Mouse (Mus musculus) MEL (cell line): ENCODE measurements around the gene Ifnar2. TPM values are rescaled to one million over a fixed set of nuclear protein-coding genes. Genes with fewer than 3 reads are reported as not detected.

ENCODE experiments used
- DNase-seq: peaks from one replicate; pipeline ENCODE4 v3.0.0; 2011; ENCODE audit warnings: low read depth, low spot score
- H3K27ac ChIP-seq: 2 replicates; pipeline ENCODE4 v1.5.1; 2012; ENCODE audit warnings: low read depth, mild to moderate bottlenecking, control low read depth, low read length, moderate library complexity; ENCODE audit not compliant: control insufficient read depth
- H3K27me3 ChIP-seq, 2 experiments: fragments of 150-350 bp in 1 of 2; sonication (generic) in 1 of 2; 2 replicates each; pipeline ENCODE4 v1.6.1; 2012; ENCODE audit warnings: low read length in 2 of 2, mild to moderate bottlenecking in 2 of 2, improper control_type of control experiment in 1 of 2, moderate library complexity in 1 of 2; ENCODE audit not compliant: insufficient read depth in 2 of 2, control insufficient read depth in 1 of 2
- H3K36me3 ChIP-seq, 2 experiments: 2 replicates each; pipeline ENCODE4 v1.6.1; 2012 to 2014; ENCODE audit warnings: low read length in 2 of 2, improper control_type of control experiment in 1 of 2, inconsistent platforms in 1 of 2, mild to moderate bottlenecking in 1 of 2; ENCODE audit not compliant: insufficient read depth in 2 of 2, control insufficient read depth in 1 of 2
- H3K4me1 ChIP-seq, 2 experiments: fragments of 150-350 bp in 1 of 2; sonication (generic) in 1 of 2; 2 replicates each; pipeline ENCODE4 v1.6.1; 2012; ENCODE audit warnings: low read length in 2 of 2, improper control_type of control experiment in 1 of 2, mild to moderate bottlenecking in 1 of 2; ENCODE audit not compliant: insufficient read depth in 2 of 2, control insufficient read depth in 1 of 2
- H3K4me3 ChIP-seq, 2 experiments: fragments of 150-350 bp in 1 of 2; sonication (generic) in 1 of 2; 2 replicates each; pipeline ENCODE4 v1.5.1; 2012; ENCODE audit warnings: low read depth in 2 of 2, low read length in 2 of 2, mild to moderate bottlenecking in 2 of 2, moderate library complexity in 2 of 2, control low read depth in 1 of 2, improper control_type of control experiment in 1 of 2; ENCODE audit not compliant: control insufficient read depth in 1 of 2, insufficient read depth in 1 of 2
- H3K79me2 ChIP-seq: 2 replicates; pipeline ENCODE4 v1.6.1; 2012; ENCODE audit warnings: mild to moderate bottlenecking, low read length, moderate library complexity; ENCODE audit not compliant: control insufficient read depth, poor library complexity, insufficient read depth
- H3K9ac ChIP-seq: 2 replicates; pipeline ENCODE4 v1.6.1; 2012; ENCODE audit warnings: low read depth, mild to moderate bottlenecking, control low read depth, low read length, moderate library complexity; ENCODE audit not compliant: control insufficient read depth, poor library complexity, severe bottlenecking
- H3K9me3 ChIP-seq: fragments of 150-350 bp; sonication (generic); replicated peaks from 2 replicates; pipeline ENCODE4 v1.6.1; 2012; ENCODE audit warnings: mild to moderate bottlenecking, low read length, improper control_type of control experiment, moderate library complexity; ENCODE audit not compliant: insufficient read depth
- BHLHE40 ChIP-seq: IDR thresholded peaks from 2 replicates; pipeline ENCODE4 v1.6.1; 2012; ENCODE audit warnings: low read depth, mild to moderate bottlenecking, inconsistent platforms, low read length, improper control_type of control experiment, borderline replicate concordance
- CHD1 ChIP-seq: IDR thresholded peaks from 2 replicates; pipeline ENCODE4 v1.6.1; 2012; ENCODE audit warnings: low read depth, mild to moderate bottlenecking, inconsistent platforms, low read length, improper control_type of control experiment
- CHD2 ChIP-seq: IDR thresholded peaks from 2 replicates; pipeline ENCODE4 v1.6.1; 2011; ENCODE audit warnings: low read length, improper control_type of control experiment
- EP300 ChIP-seq, 2 experiments: IDR thresholded peaks; 2 replicates each; pipeline ENCODE4 v1.6.1; 2011; ENCODE audit warnings: improper control_type of control experiment in 2 of 2, low read length in 2 of 2, low read depth in 1 of 2, mild to moderate bottlenecking in 1 of 2
- ETS1 ChIP-seq: IDR thresholded peaks from 2 replicates; pipeline ENCODE4 v1.6.1; 2012; ENCODE audit warnings: low read depth, mild to moderate bottlenecking, inconsistent platforms, low read length, improper control_type of control experiment, moderate library complexity
- GABPA ChIP-seq: IDR thresholded peaks from 2 replicates; pipeline ENCODE4 v1.6.1; 2012; ENCODE audit warnings: low read depth, mild to moderate bottlenecking, inconsistent platforms, low read length, improper control_type of control experiment, moderate library complexity
- GATA1 ChIP-seq: IDR thresholded peaks from 2 replicates; pipeline ENCODE4 v1.6.1; 2011; ENCODE audit warnings: low read depth, low read length, improper control_type of control experiment
- KAT2A ChIP-seq: conservative IDR thresholded peaks from 2 replicates; pipeline ENCODE4 v1.6.1; 2012; ENCODE audit warnings: low read depth, low read length, improper control_type of control experiment, inconsistent platforms
- MAFK ChIP-seq: IDR thresholded peaks from 2 replicates; pipeline ENCODE4 v1.6.1; 2011; ENCODE audit warnings: low read depth, mild to moderate bottlenecking, low read length, improper control_type of control experiment, borderline replicate concordance
- MAX ChIP-seq: IDR thresholded peaks from 2 replicates; pipeline ENCODE4 v1.6.1; 2011; ENCODE audit warnings: low read length, improper control_type of control experiment
- MAZ ChIP-seq: IDR thresholded peaks from 2 replicates; pipeline ENCODE4 v1.6.1; 2012; ENCODE audit warnings: low read depth, mild to moderate bottlenecking, inconsistent platforms, low read length, improper control_type of control experiment
- MEF2A ChIP-seq: IDR thresholded peaks from 2 replicates; pipeline ENCODE4 v1.6.1; 2014; ENCODE audit warnings: low read depth, mild to moderate bottlenecking, inconsistent platforms, low read length, improper control_type of control experiment; ENCODE audit not compliant: poor library complexity, insufficient replicate concordance, severe bottlenecking; ENCODE audit errors: extremely low read depth
- NRF1 ChIP-seq: IDR thresholded peaks from 2 replicates; pipeline ENCODE4 v1.6.1; 2014; ENCODE audit warnings: low read depth, mild to moderate bottlenecking, inconsistent platforms, low read length, improper control_type of control experiment, moderate library complexity; ENCODE audit not compliant: poor library complexity, insufficient read depth, severe bottlenecking
- POLR2A ChIP-seq, 2 experiments: IDR thresholded peaks; 2 replicates each; pipeline ENCODE4 v1.6.1; 2011 to 2012; ENCODE audit warnings: low read length in 2 of 2, mild to moderate bottlenecking in 2 of 2, control low read depth in 1 of 2, improper control_type of control experiment in 1 of 2, low read depth in 1 of 2, moderate library complexity in 1 of 2; ENCODE audit not compliant: control insufficient read depth in 1 of 2, insufficient read depth in 1 of 2, poor library complexity in 1 of 2
- RCOR1 ChIP-seq: IDR thresholded peaks from 2 replicates; pipeline ENCODE4 v1.6.1; 2012; ENCODE audit warnings: low read depth, mild to moderate bottlenecking, inconsistent platforms, low read length, improper control_type of control experiment
- SIN3A ChIP-seq: IDR thresholded peaks from 2 replicates; pipeline ENCODE4 v1.6.1; 2012; ENCODE audit warnings: low read length, improper control_type of control experiment, inconsistent platforms
- SMC3 ChIP-seq: IDR thresholded peaks from 2 replicates; pipeline ENCODE4 v1.6.1; 2011; ENCODE audit warnings: low read depth, low read length, improper control_type of control experiment
- UBTF ChIP-seq: IDR thresholded peaks from 2 replicates; pipeline ENCODE4 v1.6.1; 2012; ENCODE audit warnings: low read depth, mild to moderate bottlenecking, inconsistent platforms, low read length, improper control_type of control experiment, moderate library complexity, borderline replicate concordance; ENCODE audit not compliant: insufficient read depth
- USF1 ChIP-seq: IDR thresholded peaks from 2 replicates; pipeline ENCODE4 v1.6.1; 2014; ENCODE audit warnings: low read depth, mild to moderate bottlenecking, inconsistent platforms, low read length, improper control_type of control experiment, moderate library complexity
- USF2 ChIP-seq, 2 experiments: IDR thresholded peaks; 2 replicates each; pipeline ENCODE4 v1.6.1; 2011 to 2012; ENCODE audit warnings: improper control_type of control experiment in 2 of 2, low read length in 2 of 2, borderline replicate concordance in 1 of 2, inconsistent platforms in 1 of 2, low read depth in 1 of 2, mild to moderate bottlenecking in 1 of 2; ENCODE audit not compliant: insufficient read depth in 1 of 2
- ZC3H11A ChIP-seq: IDR thresholded peaks from 2 replicates; pipeline ENCODE4 v1.6.1; 2012; ENCODE audit warnings: low read depth, mild to moderate bottlenecking, inconsistent platforms, low read length, improper control_type of control experiment
- ZKSCAN1 ChIP-seq: IDR thresholded peaks from 2 replicates; pipeline ENCODE4 v1.6.1; 2012; ENCODE audit warnings: low read depth, mild to moderate bottlenecking, inconsistent platforms, low read length, improper control_type of control experiment, moderate library complexity
- ZMIZ1 ChIP-seq: IDR thresholded peaks from 2 replicates; pipeline ENCODE4 v1.6.1; 2012; ENCODE audit warnings: low read depth, mild to moderate bottlenecking, inconsistent platforms, low read length, improper control_type of control experiment, moderate library complexity
- ZNF384 ChIP-seq: IDR thresholded peaks from 2 replicates; pipeline ENCODE4 v1.6.1; 2012; ENCODE audit warnings: low read depth, mild to moderate bottlenecking, inconsistent platforms, low read length, improper control_type of control experiment
- polyA plus RNA-seq, 2 experiments: library from polyadenylated mRNA; stranded (reverse) in 1 of 2; unstranded in 1 of 2; fragments of >175 nt in 1 of 2; fragments of >200 nt in 1 of 2; gene quantifications; 2 replicates each; pipeline versions ENCODE4 v1.2.1 to v1.2.4; 2012; ENCODE audit warnings: low replicate concordance in 2 of 2, low read depth in 1 of 2; ENCODE audit not compliant: insufficient read length in 2 of 2, insufficient read depth in 1 of 2, missing spikeins in 1 of 2
- total RNA-seq: library from RNA; depleted of rRNA; stranded (reverse); fragments of 300-350 nt; gene quantifications from 2 replicates; pipeline ENCODE4 v1.2.3, GENCODE M21; 2012

The Ifnar2 gene
- total and polyA plus RNA-seq, 3 experiments, result 21.8 to 38.3 TPM; not detected in 1

DNA sequence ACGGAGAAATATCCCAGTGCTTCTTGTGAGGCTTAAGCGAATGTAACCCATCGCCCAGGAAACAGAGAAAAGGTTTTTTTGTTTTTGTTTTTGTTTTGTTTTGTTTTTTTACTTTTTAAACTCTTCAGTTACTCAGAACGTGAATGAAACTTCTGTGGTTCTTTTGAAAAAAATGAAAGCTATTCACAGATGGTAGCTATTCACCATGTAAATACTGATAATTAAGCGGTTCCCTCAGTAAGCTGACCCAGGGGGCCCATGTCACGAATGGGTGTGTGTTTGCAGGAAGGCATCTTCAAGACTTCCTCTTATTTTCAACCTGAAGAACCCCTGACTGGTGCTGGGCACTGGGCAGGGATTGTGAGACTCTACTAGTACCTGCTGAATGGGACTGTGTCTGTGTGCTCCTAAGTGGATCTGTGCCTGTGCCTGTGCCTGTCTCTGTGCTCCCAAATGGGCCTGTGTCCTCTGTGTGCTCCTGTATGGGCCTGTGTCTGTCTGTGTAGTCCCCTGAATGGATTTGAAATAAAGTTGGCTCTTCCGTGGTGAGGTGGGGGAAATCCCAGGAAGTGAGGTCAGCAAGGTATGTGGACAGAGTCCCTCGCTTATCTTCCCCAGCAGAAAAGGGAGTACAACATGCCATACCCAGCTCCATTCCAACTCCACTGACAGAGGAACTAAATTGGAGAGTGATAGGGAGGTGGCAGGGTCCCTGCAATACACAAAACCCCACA is 74.4 kb downstream of the Ifnar2 start:
- peak; percentile 75 for DNase-seq

DNA sequence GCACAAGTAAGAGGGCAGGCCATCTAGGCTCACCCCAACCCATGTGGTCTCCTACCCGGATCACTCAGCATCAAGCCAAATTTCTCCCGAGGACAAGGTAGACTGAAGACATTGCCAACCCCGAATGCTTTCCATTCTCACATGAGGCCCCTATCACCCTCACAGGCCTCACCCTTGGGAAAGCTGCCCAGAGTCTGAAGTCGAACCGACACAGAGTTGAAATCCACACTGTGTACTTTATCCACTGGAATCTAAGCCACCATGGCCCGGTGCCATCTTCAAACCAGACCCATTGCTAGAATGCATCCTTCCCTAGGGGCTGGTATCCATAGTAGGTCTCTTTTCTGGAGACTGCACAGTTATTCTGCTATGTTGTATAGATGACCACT is 74.9 kb downstream of the Ifnar2 start:
- H3K9me3 ChIP-seq, result no peaks in the 10 kb centered on the region
- peak overlapping the region; percentile 51 for H3K27ac ChIP-seq
- H3K9ac ChIP-seq, result peak overlapping the region; percentile 6
- peak; percentile 57 for DNase-seq
- H3K27me3 ChIP-seq, result no peaks in the 10 kb centered on the region
- no peak overlapping the region for H3K4me3 ChIP-seq
- peaks cover 0 to 32% of the 10 kb centered on the region in 2 experiments; a peak in 2 of 4 replicates for H3K36me3 ChIP-seq
- H3K79me2 ChIP-seq, result no peaks in the 10 kb centered on the region
- TF ChIP-seq USF1 (no peak), KAT2A (no peak), ZC3H11A (no peak), MAFK (no peak), SIN3A (no peak), EP300 (IDR thresholded peaks at IDR 0.05; ENCODE audit: low read depth in 1 of 2, low read length in 2 of 2) (no peak), ZKSCAN1 (no peak; the same call in none of the 2 replicates), SMC3 (no peak), CHD1 (no peak), MAX (no peak), MEF2A (no peak), GATA1 (no peak), MAZ (no peak; the same call in 1 of the 2 replicates), USF2 (IDR thresholded peaks at IDR 0.05; ENCODE audit: borderline replicate concordance in 1 of 2, insufficient read depth in 1 of 2, low read depth in 1 of 2, low read length in 2 of 2) (no peak), CHD2 (no peak), GABPA (no peak), NRF1 (no peak), UBTF (no peak)
- H3K4me1 ChIP-seq, result peaks cover 28 to 42% of the 10 kb centered on the region in 2 experiments

More for the DNA sequence above, 74.4 kb downstream of the Ifnar2 start:
- TF ChIP-seq POLR2A (IDR thresholded peaks at IDR 0.05; ENCODE audit: control insufficient read depth in 1 of 2, insufficient read depth in 1 of 2, low read depth in 1 of 2, low read length in 2 of 2, poor library complexity in 1 of 2) (no peak), MAX (no peak), ZC3H11A (no peak), CHD1 (0 out of 2 replicates have a peak, but pooled peaks have one; percentile 61), BHLHE40 (no peak), ZMIZ1 (no peak), USF1 (no peak), ZNF384 (peak; percentile 67), RCOR1 (0 out of 2 replicates have a peak, but pooled peaks have one; percentile 15), GATA1 (no peak), EP300 (IDR thresholded peaks at IDR 0.05; ENCODE audit: low read depth in 1 of 2, low read length in 2 of 2) (peak; percentile 44 to 54; a peak in 2 of 4 replicates), ETS1 (peak; percentile 46)
- Histone ChIP-seq H3K27ac (peak overlapping the region; percentile 51), H3K9ac (peak overlapping the region; percentile 6), H3K9me3 (no peaks in the 10 kb centered on the region), H3K4me3 (no peak overlapping the region), H3K4me1 (peaks cover 29 to 42% of the 10 kb centered on the region in 2 experiments), H3K36me3 (peaks cover 0 to 35% of the 10 kb centered on the region in 2 experiments; a peak in 2 of 4 replicates), H3K79me2 (no peaks in the 10 kb centered on the region), H3K27me3 (no peaks in the 10 kb centered on the region)
